Mouse (Mus musculus): ENCODE results near the gene Apoc1.

Gene Apoc1

GRCm38 (mm10) chr7:19641223-19641622 is 51.2 kb downstream of the Apoc1 start:
- in situ Hi-C loops (cut with MseI, MboI) = no loop called here

All from mouse trophoblast stem cell (cell line).